Mouse (Mus musculus) mesoderm, embryonic 11.5 days (tissue): ENCODE data around the gene Il9r.

Source experiments
- DNase-seq: peaks from one replicate; pipeline ENCODE4 v3.0.0-alpha.2; 2012; ENCODE audit warnings: low read depth, low spot score

Gene Il9r

DNA sequence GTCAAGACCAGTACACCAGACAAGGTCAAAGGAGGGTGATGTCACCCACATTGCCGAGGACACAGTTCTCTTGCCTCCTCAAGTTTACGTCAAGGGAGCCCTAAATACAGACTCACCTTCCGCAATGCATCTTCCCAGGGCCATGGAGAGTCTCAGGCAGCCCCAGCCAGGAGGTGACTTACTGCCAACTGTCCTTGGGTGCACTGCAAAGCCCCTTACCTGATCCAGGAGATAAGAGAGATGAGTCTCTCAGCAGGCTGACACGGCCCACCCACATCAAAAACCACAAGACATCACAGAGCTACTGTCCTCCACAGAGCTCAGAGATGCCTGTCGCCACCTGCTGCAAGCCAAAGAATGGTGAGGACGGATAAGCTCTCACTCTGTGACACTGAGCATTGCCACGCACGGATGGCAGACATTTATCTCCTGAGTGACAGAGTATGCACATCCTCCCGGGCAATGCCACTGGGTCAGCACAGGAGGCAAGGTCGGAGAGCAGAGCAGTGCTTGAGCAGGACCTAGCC is at the start of gene Il9r:
Gene Il9r, minus strand, starts transcription at position 205 of the 527 bp plus-strand sequence.
- DNase-seq: no peak

DNA sequence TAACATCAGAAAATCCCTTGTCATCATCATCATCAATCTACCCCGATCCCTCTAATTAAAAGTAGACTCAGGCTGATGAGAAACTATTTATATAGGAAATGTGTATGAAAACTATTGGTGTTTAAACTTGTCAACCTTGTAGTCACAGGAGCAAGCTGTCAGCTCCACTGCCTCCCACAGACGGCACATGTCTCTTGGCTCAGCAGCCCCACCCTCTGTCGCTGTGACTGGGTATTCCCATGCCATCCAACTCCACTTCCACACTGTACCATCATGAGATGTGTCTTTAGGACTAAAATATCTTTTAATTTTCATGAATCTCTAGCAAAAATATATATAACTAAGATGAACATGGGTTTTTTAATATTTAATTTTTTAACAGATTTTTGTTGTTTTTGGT is 48.3 kb upstream of the Il9r start:
- no peak for DNase-seq

DNA sequence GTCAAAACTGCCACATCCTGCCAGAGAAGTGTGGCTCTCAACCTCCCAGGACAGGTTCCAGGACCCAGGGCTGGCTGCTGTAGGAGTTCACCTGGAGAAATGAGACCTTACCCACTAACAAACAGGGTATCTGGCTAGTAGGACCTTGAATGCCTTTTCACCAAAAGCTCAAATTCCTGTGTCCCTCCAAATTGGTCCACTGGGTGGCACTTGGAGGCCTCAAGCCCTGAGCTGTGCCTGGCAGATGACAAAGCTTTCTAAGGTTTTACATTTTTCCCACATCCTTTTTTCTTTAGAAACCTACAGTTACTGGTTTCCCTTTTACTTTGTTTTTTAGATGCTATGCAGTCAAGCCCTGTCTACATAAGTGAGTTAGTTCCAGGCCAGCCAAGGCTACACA is 47.0 kb upstream of the Il9r start:
- DNase-seq: no peak

- no peak for DNase-seq
These were observed 45.5 kb upstream of the Il9r start for GRCm38 (mm10) chr11:32245614-32246013.

GRCm38 (mm10) chr11:32244617-32245016 is 44.5 kb upstream of the Il9r start:
- DNase-seq: no peak

DNA sequence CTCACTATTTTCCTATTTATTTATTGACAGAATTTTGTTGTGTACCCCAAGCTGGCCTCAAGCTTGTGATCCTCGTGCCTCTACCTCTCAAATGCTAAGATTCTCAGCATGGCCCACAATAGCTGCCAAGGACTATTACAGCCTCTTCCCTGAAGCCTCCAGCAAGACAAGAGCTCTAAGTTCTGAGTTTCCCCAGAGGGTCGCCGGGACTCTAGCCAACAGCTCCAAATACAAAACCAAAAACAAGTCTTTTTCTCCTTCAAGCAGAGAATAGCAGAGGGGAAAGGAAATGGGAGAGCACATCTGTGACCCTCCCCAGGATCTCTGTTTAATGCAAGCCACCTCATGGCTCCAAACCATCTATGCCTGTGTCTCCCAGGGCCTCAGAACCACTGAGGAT is 44.0 kb upstream of the Il9r start:
- no peak for DNase-seq

DNA sequence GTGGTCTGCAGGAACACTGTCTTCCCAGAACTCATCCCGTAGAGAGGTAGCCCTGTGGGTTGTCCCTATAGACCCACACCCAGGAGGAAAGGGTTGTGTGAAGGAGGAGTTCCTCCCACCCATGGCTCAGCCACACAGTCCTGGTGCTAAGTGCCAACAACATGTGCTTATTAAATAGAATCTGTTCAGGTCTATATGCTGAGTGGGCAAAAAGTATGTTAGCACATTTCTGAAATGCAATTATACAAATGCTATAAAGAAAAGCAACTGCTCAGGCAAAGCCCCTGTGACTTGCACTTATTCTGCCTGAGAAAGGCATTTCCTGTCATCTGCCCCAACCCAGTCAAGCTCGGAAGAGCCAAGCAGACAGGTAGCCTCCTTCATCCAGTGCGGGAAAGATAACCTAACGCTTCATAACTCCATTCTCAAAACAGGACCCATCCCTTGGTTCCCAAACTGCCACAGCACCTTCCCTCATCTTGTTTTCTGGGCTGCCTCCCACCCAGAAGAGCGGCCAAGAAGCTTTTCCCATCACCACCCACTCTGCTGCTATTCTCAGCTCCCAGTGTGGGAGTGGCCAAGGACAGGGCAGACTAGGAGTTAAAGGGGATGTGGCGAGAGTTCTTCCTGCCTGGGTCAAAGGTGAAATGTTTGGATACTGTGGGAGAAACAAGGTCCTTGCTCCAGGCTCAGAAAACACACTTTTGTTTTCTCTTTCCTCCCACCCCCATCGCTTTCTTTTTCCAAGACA is 43.3 kb upstream of the Il9r start:
- no peak for DNase-seq

DNA sequence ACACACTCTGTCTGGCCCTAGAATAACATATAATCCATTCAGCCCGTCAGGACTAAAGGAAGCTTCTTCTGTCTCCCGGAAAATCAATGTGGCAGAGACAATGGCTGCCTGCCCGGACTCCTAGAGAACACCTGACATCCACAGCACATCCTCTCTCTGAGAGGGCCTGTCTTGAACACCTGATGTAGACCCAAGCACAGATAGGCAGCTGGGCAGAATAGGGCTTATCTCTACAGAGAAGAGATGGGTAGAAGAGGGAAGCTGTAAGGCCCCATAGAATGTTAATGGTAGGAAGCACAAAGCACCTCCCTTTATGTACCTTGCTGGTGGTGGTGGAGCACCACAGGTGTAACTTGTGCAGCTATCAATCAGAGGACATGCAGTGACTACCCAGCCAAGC is 42.1 kb upstream of the Il9r start:
- DNase-seq: no peak

GRCm38 (mm10) chr11:32241391-32241790 is 41.3 kb upstream of the Il9r start:
- no peak for DNase-seq

DNA sequence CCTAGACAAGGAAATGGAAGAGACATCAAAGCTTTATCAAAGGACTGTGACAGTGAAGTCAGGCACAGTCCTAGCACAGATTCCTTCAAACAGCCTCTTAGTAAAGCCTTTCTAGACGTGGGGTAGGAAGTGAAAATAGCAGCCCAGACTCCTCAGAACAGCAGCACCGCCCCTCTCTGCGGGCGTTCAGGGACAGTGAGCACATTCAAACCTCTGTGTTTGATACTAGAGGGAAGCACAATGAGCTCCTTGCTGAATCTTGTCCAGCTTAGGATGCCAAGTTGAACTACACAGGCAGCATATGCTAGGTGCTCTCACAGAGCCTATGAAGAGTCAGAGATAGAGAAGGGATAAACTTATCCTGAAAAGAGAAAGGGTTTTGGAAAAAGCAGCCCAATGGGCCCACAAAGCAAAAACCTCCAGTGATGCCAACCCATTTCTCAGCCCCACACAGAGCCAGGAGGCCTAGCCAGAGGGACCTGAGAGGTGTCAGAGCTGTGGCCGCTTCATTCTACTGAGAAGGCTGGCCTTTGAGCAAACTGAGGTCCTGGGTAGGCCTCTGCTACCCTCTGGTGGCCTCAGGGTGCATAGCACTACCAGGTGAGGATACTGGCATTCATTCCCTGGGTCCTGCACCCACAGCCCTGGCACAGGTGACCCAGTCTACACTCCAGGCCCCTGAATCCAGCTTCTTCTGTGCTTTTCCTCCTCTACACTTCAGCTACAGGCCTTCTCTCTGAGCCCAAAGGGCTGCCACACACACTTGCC is 38.2 kb upstream of the Il9r start:
- DNase-seq: peak; percentile 66

GRCm38 (mm10) chr11:32237411-32237795 is 37.3 kb upstream of the Il9r start:
- no peak for DNase-seq

GRCm38 (mm10) chr11:32236712-32237410 is 36.8 kb upstream of the Il9r start:
- peak; percentile 44 for DNase-seq

DNA sequence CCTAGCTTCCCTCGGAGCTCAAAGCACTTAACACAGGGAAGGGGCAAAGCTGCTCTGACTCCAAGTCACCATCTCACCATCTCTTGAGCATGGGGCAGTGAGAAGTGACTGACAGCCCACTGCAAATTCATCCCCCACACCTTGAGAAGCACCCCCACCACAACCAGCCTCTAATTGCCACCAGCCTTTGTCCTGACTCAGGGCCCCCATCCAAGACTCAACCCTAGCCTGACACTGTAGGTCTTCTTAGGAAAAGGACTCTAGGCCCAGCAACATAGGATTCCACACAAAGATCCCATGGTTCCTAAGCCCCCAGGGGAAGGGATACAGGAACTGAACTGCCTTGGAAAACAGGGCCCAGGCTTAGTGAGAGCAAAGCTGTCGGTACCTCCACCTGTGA is 36.1 kb upstream of the Il9r start:
- DNase-seq: no peak

DNA sequence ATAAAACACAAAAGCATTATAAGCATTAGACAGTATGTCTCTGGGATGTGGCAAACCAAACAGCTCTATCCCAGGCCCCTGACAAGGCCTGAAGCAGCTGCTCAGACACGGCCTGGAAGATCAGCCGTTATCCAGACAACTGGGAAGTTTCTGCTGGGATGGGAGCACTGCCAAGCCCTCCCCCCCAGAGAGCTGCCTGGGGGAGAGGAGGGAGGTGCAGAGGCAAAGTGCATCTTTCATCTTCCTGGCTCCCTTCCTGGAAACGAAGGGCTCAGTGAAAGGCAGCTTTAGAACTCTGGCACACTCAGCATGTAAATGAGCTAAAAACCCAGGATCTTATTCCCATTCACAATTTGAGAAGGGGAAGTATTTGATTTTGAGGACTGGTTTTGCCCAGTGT is 35.6 kb upstream of the Il9r start:
- no peak for DNase-seq

DNA sequence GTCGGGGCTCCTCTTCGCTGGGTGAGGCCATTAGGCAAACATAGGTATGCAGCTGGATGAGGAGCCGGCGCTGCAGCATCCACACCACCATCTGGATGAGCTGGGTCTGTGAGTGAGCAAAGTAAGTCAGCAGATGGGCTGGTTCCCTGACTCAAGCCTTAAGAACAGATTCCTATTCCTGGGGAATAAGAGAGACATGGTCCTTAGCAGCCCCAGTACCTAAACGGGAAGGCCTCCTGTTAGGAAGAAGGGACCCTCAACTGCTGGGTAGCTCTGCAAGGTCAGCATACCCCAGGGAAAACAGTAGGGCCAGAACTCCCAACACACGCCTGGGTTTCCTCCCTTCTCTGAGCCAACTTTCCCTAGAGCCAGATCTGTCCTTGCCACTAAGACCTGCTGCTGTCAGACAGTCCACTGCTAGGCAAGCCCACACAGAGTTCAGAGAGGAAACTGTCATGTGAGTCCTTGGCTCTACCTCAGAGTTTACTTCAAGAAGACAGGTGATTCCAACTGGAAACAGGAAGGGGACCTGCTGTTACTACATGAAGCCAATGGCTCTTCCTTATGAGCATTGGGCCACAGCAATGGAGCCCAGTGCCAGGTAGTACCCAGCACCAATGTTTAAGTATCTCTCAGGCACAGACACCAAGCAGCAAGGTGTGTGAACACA is 34.9 kb upstream of the Il9r start:
- DNase-seq: no peak

DNA sequence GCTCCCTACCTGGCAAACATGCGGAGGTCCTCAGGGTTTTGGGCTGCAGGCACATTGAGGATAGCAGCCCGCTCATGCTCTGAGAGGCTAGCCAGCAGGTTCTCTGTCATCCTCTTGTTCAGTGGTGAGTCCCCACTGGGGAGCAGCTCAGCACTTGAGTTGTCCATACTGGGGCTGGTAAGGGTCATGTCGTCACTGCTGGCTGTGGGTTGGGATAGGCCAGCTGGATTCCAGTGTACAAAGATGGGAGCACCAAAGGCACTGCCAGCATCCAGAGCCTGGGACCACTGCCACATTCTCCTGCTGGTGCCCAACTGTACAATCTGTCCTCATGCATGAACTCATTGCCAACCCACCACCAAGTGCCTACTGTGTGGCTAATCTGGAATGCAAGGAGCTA is 33.8 kb upstream of the Il9r start:
- DNase-seq: no peak

DNA sequence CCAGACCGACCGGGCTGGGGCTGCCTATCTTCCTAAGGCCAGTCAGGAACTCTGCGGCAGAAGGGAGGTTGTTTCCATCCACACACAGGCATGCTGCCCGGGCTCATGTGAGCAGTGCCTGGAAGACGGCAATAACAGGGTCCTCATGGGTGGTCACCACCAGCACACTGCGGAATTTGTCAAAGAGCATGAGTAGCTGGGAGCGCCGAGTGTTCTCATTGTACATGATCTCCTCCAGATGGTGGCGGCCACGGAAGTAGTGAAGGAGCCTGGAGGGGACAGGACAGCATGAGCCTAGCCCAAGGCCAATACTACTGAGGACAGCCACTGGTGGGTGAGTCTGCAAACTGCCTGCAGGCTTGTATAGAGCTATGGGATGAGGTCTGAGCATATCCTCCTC is 32.8 kb upstream of the Il9r start:
- no peak for DNase-seq

GRCm38 (mm10) chr11:32231125-32231524 is 31.0 kb upstream of the Il9r start:
- no peak for DNase-seq

DNA sequence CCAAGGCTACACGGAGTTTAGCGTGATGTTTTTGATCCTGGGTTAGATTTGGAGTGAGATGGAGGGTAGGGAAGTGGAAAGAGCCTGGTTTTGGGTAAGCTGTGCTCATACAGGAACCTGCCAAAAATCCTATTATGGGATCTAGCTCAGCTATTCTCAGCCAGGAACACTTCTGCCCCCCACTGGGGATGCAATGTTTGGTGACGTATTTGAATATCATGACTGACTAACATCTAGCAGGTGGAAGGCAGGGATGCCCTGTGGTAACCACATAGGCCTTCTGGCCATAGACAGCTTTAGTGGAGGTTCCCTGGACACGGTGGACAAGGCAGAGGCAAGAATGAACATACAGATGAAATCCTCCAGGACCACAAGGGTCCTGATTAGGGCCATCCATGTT is 30.1 kb upstream of the Il9r start:
- no peak for DNase-seq

GRCm38 (mm10) chr11:32228292-32228845 is 28.3 kb upstream of the Il9r start:
- no peak for DNase-seq

DNA sequence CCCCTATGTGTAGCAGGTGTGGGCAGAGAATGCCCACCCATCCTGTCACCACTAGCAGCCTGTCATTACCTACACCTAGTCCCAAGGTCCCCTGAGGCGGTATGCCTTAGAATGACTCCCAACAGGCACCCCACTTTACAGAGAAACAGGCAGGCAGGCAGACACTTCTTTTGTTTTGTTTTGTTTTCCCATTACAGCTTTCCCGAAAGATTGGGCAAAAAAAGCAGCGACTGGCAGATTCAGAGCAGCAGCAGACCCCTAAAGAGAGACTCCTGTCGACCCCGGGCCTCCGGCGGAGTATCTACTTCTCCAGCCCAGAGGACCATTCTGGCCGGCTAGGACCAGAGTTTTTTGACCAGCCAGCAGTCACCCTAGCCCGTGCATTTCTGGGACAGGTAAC is 27.5 kb upstream of the Il9r start:
- no peak for DNase-seq

GRCm38 (mm10) chr11:32227041-32227440 is 27.0 kb upstream of the Il9r start:
- no peak for DNase-seq
